Mouse (Mus musculus) hindbrain, embryonic 15.5 days (tissue): Measurements from ENCODE around the gene Tmem132c. TPM values are rescaled to one million over a fixed set of nuclear protein-coding genes. Genes with fewer than 3 reads are reported as not detected.

Experiments used
- ATAC-seq: fragments of 200-750 bp; cut with Nextera tagmentation; 2 replicates; pipeline ENCODE4 v1.8.0; 2017; ENCODE audit warnings: low read depth, moderate number of reproducible peaks, moderate TSS enrichment; ENCODE audit not compliant: low FRiP score
- H3K27ac ChIP-seq: fragments of 300-500 bp; sonication (generic); replicated peaks from 2 replicates; pipeline ENCODE4 v1.5.1; 2015; ENCODE audit warnings: mild to moderate bottlenecking, inconsistent platforms
- H3K27me3 ChIP-seq: fragments of 300-500 bp; sonication (generic); 2 replicates; pipeline ENCODE4 v1.6.1; 2015; ENCODE audit warnings: control low read depth, inconsistent platforms
- H3K36me3 ChIP-seq: fragments of 300-500 bp; sonication (generic); 2 replicates; pipeline ENCODE4 v1.6.1; 2015; ENCODE audit warnings: control low read depth, inconsistent platforms
- H3K4me1 ChIP-seq: fragments of 300-500 bp; sonication (generic); replicated peaks from 2 replicates; pipeline ENCODE4 v1.6.1; 2015; ENCODE audit warnings: control low read depth, inconsistent platforms
- H3K4me2 ChIP-seq: fragments of 300-500 bp; sonication (generic); 2 replicates; pipeline ENCODE4 v1.6.1; 2015; ENCODE audit warnings: moderate library complexity, mild to moderate bottlenecking, inconsistent platforms
- H3K4me3 ChIP-seq: fragments of 300-500 bp; sonication (generic); 2 replicates; pipeline ENCODE4 v1.5.1; 2015; ENCODE audit warnings: mild to moderate bottlenecking, inconsistent platforms
- H3K9ac ChIP-seq: fragments of 300-500 bp; sonication (generic); 2 replicates; pipeline ENCODE4 v1.6.1; 2015; ENCODE audit warnings: inconsistent platforms
- H3K9me3 ChIP-seq: fragments of 300-500 bp; sonication (generic); 2 replicates; pipeline ENCODE4 v1.6.1; 2016; ENCODE audit warnings: control low read depth, inconsistent platforms
- WGBS: fragments of 180-500 bp; shearing (Covaris S2); methylation state at CpG from one replicate; pipeline ENCODE4 v1.1.7; 2015; 5-methylcytosine and 5-hydroxymethylcytosine counted together
- polyA plus RNA-seq: library from polyadenylated mRNA; unstranded; fragments of >200 nt; fragmentation: Nextera tagmentation; extraction: Ambion mirVana; gene quantifications from 2 replicates; pipeline ENCODE4 v1.2.1, GENCODE M21; 2015

The Tmem132c gene
- polyA plus RNA-seq, 1 experiment from 2014 or later, result 16.4 TPM

DNA sequence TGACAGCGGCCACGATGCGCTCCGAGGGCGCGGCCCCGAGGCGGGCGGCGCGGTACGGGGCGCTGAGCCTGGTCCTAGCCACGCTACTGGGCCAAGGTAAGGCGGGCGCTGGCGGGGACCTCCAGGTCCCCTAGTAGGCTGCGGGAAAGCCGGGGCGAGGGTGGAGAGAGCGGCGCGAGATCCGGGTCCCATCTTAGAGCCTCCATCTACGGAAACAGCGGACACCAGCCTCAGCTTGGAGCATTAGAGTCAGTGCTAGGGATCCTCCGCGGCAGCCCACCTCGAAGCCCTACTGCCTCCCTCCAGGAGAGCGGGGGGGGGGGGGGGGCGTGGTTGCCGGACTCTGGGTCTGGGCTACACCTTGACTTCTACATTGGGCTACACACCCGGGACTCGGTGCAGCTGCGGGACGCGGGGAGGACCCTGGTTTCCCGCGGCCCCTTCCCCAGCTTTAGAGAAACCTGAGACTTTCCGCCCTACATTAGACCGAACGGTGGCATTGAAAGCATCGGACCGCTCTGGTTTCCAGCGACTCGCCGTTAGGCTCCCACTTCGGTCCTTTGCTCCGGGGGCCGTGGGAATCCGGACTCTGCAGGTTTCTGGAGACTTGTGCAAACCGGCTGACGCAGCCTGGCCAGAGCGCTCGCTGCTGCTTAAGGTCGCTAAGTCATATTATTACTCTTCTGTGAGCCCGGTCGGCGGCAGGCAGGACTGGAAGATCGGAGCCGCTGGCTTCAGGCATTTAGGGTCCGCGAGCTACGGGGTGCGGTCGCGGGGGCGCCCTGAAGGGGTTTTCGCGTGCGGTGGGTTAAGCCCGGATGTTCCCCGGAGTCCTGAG is 536 bp downstream of the Tmem132c start:
- Histone ChIP-seq H3K9ac (peak overlapping the region; percentile 56), H3K4me3 (peak overlapping the region; percentile 77), H3K9me3 (no peaks in the 10 kb centered on the region), H3K4me1 (peaks cover 35% of the 10 kb centered on the region), H3K27me3 (peaks cover 28% of the 10 kb centered on the region), H3K36me3 (no peaks in the 10 kb centered on the region), H3K4me2 (peak overlapping the region; percentile 93), H3K27ac (peak overlapping the region; percentile 26; the same call in 1 of the 2 replicates)
- ATAC-seq, result peak; percentile 64
- under 1% methylated on average over 68 of the region's 73 CpGs for WGBS

DNA sequence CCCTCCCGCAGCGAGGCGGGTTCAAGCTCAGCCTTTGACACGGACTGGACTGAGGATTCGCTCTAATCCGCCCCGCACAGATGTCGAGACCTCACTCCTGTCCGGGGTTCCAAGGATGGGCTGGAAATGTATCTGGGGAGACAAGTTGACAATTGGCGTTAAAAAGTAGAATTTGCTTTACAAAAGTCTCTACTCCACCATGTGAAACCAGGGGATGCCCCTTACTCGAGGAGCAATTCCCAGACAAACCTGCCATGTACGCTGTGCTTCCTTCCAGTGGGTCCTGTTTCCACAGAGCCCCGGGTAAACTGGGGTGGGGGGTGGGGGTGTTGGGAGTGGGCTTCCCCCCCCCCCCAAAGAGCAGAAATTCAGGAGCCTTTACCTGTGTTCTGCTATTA is 1.2 kb downstream of the Tmem132c start:
- peaks cover 35% of the 10 kb centered on the region for H3K4me1 ChIP-seq
- no peak for ATAC-seq
- H3K36me3 ChIP-seq, result no peaks in the 10 kb centered on the region
- H3K9me3 ChIP-seq, result no peaks in the 10 kb centered on the region
- H3K27ac ChIP-seq, result 0 out of 2 replicates have a peak overlapping the region, but pooled peaks have one; percentile 26
- peaks cover 24% of the 10 kb centered on the region for H3K27me3 ChIP-seq
- peak overlapping the region; percentile 93 for H3K4me2 ChIP-seq
- peak overlapping the region; percentile 56 for H3K9ac ChIP-seq
- 1% methylated on average over 13 of the region's 13 CpGs for WGBS
- H3K4me3 ChIP-seq, result peak overlapping the region; percentile 77

DNA sequence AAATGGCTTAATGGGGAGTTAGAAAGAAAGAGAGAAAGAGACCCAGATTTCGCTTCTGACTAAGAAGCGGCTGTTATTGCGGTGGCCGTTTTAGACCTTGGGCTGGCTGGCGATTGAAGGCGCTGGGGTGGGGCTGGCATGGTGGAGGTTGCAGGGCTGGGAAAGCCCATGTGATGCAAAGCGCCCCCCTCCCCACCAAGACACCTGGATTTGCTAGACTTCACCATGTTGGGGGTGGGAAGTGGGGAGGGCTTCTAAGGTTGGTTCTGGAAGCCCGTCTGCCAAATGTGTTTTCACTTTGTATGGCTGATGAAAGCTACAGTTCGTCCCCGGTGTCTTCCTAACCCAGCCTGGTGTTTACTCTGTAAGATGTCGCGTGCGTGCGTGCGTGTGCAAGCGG is 1.6 kb downstream of the Tmem132c start:
- Histone ChIP-seq H3K4me1 (peaks cover 35% of the 10 kb centered on the region), H3K9ac (peak overlapping the region; percentile 56), H3K4me2 (peak overlapping the region; percentile 93), H3K9me3 (no peaks in the 10 kb centered on the region), H3K4me3 (peak overlapping the region; percentile 77), H3K27ac (0 out of 2 replicates have a peak overlapping the region, but pooled peaks have one; percentile 2), H3K27me3 (peaks cover 24% of the 10 kb centered on the region), H3K36me3 (no peaks in the 10 kb centered on the region)
- ATAC-seq, result no peak
- WGBS, result under 1% methylated on average over 16 of the region's 16 CpGs

DNA sequence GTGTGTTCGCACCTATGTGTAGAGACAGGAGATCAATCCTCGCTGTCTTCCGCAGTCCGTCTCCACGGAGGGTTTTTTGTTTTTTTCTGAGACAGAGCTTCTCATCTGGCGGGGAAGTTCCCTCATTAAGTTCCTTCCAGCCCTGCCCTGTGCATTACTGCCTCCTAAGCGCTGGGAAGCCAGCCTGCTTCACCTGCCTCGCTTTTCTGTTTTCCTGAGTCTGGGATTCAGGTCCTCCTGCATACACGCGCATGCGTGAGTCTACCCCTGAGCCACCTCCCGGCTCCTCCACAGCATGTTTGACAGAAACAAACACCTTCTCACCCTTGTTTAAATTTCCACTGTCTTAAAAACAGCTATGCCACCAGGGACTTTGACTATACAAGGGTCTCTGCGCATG is 2.0 kb downstream of the Tmem132c start:
- H3K4me3 ChIP-seq, result peak overlapping the region; percentile 77
- H3K36me3 ChIP-seq, result no peaks in the 10 kb centered on the region
- peak overlapping the region; percentile 56 for H3K9ac ChIP-seq
- H3K27ac ChIP-seq, result 0 out of 2 replicates have a peak overlapping the region, but pooled peaks have one; percentile 2
- H3K9me3 ChIP-seq, result no peaks in the 10 kb centered on the region
- WGBS, result 10% methylated on average over 13 of the region's 13 CpGs
- peaks cover 35% of the 10 kb centered on the region for H3K4me1 ChIP-seq
- H3K27me3 ChIP-seq, result peaks cover 24% of the 10 kb centered on the region
- no peak for ATAC-seq
- peak overlapping the region; percentile 93 for H3K4me2 ChIP-seq

DNA sequence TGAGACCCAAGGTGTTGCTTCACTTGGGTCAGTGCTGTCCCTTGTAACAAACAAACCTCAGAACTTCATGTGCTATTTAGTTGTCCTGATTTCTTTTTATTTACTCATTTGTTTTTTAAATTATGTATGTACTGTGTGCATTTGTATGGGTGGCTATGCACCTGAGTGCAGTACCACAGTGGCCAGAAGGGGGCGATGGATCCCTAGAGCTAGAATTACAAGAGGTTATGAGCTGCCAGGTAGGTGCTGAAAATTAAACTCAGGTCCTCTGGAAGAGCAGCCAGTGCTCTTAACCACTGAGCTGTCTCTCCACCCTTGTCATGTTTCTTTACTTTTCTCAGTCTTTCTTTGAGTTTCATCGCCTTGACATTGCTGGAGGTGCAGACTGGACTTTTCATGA is 11.7 kb downstream of the Tmem132c start:
- H3K4me1 ChIP-seq, result peaks cover 5% of the 10 kb centered on the region; the same call in 1 of the 2 replicates
- H3K9me3 ChIP-seq, result no peaks in the 10 kb centered on the region
- H3K36me3 ChIP-seq, result no peaks in the 10 kb centered on the region
- 61% methylated on average over 2 of the region's 2 CpGs for WGBS
- no peak overlapping the region for H3K27ac ChIP-seq
- no peak overlapping the region for H3K4me2 ChIP-seq
- ATAC-seq, result no peak
- no peak overlapping the region for H3K4me3 ChIP-seq
- no peak overlapping the region for H3K9ac ChIP-seq
- no peaks in the 10 kb centered on the region for H3K27me3 ChIP-seq

DNA sequence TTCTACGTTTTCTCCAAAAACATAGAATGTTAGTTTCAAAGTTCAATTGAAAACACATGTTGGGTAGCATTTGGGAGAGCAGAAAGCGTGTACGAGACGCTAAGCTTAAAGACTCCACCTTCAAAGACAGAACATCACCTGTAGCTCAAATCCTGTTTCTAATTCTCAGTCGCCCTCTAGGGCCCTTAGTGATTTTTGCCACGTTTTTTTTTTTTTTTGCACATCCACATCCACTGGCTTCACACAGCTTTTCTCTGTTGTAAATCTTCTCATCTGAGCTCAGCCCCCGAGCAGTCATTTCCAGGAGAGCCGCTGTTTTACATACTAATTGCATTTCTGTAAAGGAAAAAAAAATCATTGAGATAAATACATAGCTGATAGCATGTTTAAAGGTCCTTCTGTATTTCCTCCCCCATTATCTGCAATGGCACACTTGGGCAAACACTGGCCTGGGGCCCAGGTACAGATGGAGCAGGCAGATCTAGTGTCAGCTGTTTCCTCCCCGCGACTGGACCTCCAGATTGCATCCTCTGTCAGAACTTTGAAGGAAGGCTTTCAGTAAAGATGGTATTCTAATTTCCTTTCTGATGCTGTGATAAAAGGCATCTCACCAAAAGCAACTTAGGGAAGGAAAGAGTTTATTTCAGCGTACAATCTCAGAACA is 15.5 kb downstream of the Tmem132c start:
- Histone ChIP-seq H3K9ac (no peak overlapping the region), H3K27me3 (no peaks in the 10 kb centered on the region), H3K4me2 (no peak overlapping the region), H3K4me1 (peaks cover 5% of the 10 kb centered on the region; the same call in 1 of the 2 replicates), H3K4me3 (no peak overlapping the region), H3K9me3 (no peaks in the 10 kb centered on the region), H3K27ac (no peak overlapping the region), H3K36me3 (no peaks in the 10 kb centered on the region)
- ATAC-seq, result no peak
- WGBS, result 61% methylated on average over 11 of the region's 11 CpGs

DNA sequence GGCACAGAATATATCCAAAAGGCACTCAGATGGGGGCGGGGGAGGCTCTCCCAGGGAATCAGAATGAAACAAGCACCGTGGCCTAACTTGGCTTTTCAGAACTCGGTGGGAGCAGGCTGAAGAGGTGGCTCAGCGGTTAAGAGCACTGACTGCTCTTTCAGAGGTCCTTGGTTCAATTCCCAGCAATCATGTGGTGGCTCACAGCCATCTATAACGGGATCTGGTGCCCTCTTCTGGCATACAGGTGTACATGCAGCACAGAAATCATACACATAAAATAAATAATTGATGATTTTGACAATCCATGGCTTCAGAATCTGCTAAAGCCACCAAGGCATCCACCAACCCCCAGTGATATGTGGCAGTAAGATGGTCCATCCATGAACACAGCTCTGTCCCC is 20.5 kb downstream of the Tmem132c start:
- no peak for ATAC-seq

DNA sequence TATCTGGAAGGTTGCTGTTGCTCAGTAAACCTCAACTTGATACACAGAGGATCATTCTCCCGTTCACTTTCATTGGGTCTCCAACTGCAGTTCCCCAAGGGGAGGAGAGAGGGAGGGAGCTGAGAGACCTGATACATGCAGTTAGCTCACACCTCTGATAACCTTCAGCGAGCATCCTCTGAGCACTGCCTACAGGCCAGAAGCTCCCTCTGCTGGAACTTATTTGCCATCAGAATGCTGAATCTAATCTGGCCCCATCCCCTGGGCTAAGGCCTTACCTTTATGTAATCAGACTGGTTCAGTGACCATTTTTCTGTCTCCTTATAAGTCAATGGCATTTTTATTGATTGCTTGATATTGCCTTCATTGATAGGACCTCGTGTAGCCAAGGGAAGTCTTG is 29.5 kb downstream of the Tmem132c start:
- Histone ChIP-seq H3K4me3 (no peak overlapping the region), H3K9me3 (no peaks in the 10 kb centered on the region), H3K36me3 (no peaks in the 10 kb centered on the region), H3K4me2 (no peak overlapping the region), H3K9ac (no peak overlapping the region), H3K4me1 (no peaks in the 10 kb centered on the region), H3K27ac (no peak overlapping the region), H3K27me3 (no peaks in the 10 kb centered on the region)
- no peak for ATAC-seq
- WGBS, result 51% methylated on average over 3 of the region's 3 CpGs

More for the DNA sequence above, 20.5 kb downstream of the Tmem132c start:
- Histone ChIP-seq H3K4me3 (no peak overlapping the region), H3K27me3 (no peaks in the 10 kb centered on the region), H3K4me2 (no peak overlapping the region), H3K27ac (no peak overlapping the region), H3K36me3 (no peaks in the 10 kb centered on the region), H3K9ac (no peak overlapping the region), H3K9me3 (no peaks in the 10 kb centered on the region), H3K4me1 (peaks cover 2% of the 10 kb centered on the region; the same call in 1 of the 2 replicates)
- 71% methylated on average over 5 of the region's 5 CpGs for WGBS

DNA sequence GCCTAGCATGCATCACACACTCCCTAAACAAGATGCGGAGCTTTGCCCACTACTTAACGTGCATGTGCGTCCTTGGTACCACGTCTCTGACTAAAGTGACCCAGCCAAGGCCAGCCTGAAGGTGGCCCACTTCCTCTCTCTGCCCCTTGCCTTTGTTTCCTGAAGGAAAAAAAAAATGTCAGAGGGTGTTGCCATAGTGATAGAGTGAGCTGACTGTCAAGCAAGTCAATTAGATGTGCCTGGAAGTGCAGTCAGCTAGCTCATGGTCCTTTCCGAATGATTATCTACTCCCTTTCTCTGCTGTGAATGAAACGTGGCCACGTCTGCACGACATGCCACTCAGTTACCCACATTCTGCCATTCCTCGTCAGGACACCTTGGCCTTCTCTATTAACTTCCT is 37.9 kb downstream of the Tmem132c start:
- H3K27ac ChIP-seq, result no peak overlapping the region
- 0 out of 2 replicates have a peak, but pooled peaks cover 6% of the 10 kb centered on the region for H3K4me1 ChIP-seq
- WGBS, result 34% methylated on average over 9 of the region's 9 CpGs
- no peaks in the 10 kb centered on the region for H3K27me3 ChIP-seq
- H3K4me3 ChIP-seq, result no peak overlapping the region
- no peak overlapping the region for H3K4me2 ChIP-seq
- ATAC-seq, result no peak
- no peaks in the 10 kb centered on the region for H3K36me3 ChIP-seq
- no peak overlapping the region for H3K9ac ChIP-seq
- no peaks in the 10 kb centered on the region for H3K9me3 ChIP-seq

DNA sequence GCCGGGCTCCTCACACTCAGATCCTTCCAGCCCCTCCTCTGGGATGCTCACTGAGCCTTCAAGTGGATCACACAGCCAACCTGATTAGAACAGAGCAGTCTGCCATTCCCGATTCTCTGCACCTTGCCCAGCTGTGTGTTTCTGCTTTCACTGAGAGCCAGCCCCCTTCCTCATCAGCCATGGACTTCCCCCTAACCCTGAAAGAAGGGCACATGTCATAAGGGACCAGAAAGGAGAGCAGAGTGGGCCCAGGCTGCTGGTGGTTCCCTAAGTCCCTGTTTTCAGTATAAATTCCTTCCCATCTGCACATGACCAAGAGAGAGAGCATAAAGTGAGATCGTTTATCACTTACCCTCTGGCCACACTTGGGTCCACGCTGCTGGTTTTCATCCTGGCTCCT is 39.6 kb downstream of the Tmem132c start:
- 0 out of 2 replicates have a peak, but pooled peaks cover 6% of the 10 kb centered on the region for H3K4me1 ChIP-seq
- no peak overlapping the region for H3K27ac ChIP-seq
- no peaks in the 10 kb centered on the region for H3K27me3 ChIP-seq
- H3K36me3 ChIP-seq, result no peaks in the 10 kb centered on the region
- no peak for ATAC-seq
- H3K4me3 ChIP-seq, result no peak overlapping the region
- no peaks in the 10 kb centered on the region for H3K9me3 ChIP-seq
- 80% methylated on average over 4 of the region's 4 CpGs for WGBS
- no peak overlapping the region for H3K9ac ChIP-seq
- H3K4me2 ChIP-seq, result no peak overlapping the region

DNA sequence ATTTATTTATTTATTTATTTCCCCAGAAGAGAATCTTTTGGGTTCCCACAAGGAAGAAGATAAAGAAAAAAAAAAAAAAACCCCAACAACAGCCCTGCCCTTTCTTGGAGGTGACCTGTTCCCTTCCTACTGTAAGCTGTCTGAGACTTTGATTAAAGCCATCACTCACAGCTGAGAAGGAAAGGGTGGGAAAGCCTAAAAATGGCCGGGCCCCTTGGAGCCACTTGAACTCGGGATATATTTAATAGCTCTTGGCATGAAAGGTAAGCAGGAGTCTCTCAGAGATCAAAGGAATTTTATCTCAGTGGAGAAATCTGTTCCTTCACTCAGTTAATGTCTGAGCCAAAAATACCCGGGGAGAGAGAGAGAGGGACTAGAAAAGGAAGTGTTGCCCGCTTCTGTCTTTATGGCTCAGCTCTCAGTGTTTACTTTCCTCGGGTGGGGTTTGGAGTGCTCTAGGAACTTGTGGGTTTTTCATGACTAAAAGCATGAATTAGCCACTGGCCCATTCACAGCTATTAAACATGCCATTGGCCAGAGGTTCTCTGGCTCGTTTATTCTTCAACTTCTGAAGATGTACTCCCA is 41.0 kb downstream of the Tmem132c start:
- Histone ChIP-seq H3K27me3 (no peaks in the 10 kb centered on the region), H3K9ac (no peak overlapping the region), H3K9me3 (no peaks in the 10 kb centered on the region), H3K4me1 (peaks cover 11% of the 10 kb centered on the region; the same call in 1 of the 2 replicates), H3K36me3 (no peaks in the 10 kb centered on the region), H3K4me3 (no peak overlapping the region), H3K27ac (no peak overlapping the region), H3K4me2 (no peak overlapping the region)
- 79% methylated on average over 6 of the region's 6 CpGs for WGBS
- no peak for ATAC-seq

DNA sequence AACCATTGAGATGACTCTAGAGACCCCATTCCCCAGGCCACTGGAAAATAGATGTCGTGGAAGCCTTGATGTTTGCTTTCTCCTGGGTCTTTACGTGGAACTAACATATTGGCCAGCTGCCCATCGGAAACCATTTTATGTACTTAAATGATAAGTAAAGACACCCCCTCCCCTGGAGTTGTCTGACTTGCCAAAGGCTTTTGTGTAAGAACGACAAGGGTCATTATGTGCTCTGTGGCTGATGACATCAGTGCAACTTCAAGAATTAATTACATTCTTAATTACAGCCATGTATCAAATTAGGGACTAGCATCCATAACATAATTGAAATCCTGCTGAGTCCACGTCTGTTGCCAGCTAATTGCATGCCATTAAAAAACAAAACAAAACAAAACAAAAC is 45.3 kb downstream of the Tmem132c start:
- no peak overlapping the region for H3K9ac ChIP-seq
- peaks cover 23% of the 10 kb centered on the region for H3K4me1 ChIP-seq
- 35% methylated on average over 5 of the region's 5 CpGs for WGBS
- no peaks in the 10 kb centered on the region for H3K36me3 ChIP-seq
- no peaks in the 10 kb centered on the region for H3K27me3 ChIP-seq
- ATAC-seq, result no peak
- no peak overlapping the region for H3K27ac ChIP-seq
- H3K4me3 ChIP-seq, result no peak overlapping the region
- H3K9me3 ChIP-seq, result no peaks in the 10 kb centered on the region
- H3K4me2 ChIP-seq, result no peak overlapping the region
